Mouse (Mus musculus) adrenal gland, postnatal 14 days (tissue): ENCODE results near the gene Nppb. TPM values are rescaled to one million over a fixed set of nuclear protein-coding genes. Genes with fewer than 3 reads are reported as not detected.

ENCODE experiments used
- DNase-seq: peaks from one replicate; pipeline ENCODE4 v3.0.0; 2021; ENCODE audit warnings: mixed read lengths
- long read RNA-seq, 2 experiments: library from polyadenylated mRNA; stranded (forward); transcript quantifications; one replicate each; pipeline ENCODE4 v2.0.0; 2021
- total RNA-seq: library from RNA; stranded (reverse); gene quantifications from 2 replicates; pipeline ENCODE4 v1.2.3, GENCODE M21; 2021

The Nppb gene
- total RNA-seq: not detected in 2 replicates
- long read RNA-seq, experiment 1: 0 reads
- long read RNA-seq, experiment 2: 0 reads

DNA sequence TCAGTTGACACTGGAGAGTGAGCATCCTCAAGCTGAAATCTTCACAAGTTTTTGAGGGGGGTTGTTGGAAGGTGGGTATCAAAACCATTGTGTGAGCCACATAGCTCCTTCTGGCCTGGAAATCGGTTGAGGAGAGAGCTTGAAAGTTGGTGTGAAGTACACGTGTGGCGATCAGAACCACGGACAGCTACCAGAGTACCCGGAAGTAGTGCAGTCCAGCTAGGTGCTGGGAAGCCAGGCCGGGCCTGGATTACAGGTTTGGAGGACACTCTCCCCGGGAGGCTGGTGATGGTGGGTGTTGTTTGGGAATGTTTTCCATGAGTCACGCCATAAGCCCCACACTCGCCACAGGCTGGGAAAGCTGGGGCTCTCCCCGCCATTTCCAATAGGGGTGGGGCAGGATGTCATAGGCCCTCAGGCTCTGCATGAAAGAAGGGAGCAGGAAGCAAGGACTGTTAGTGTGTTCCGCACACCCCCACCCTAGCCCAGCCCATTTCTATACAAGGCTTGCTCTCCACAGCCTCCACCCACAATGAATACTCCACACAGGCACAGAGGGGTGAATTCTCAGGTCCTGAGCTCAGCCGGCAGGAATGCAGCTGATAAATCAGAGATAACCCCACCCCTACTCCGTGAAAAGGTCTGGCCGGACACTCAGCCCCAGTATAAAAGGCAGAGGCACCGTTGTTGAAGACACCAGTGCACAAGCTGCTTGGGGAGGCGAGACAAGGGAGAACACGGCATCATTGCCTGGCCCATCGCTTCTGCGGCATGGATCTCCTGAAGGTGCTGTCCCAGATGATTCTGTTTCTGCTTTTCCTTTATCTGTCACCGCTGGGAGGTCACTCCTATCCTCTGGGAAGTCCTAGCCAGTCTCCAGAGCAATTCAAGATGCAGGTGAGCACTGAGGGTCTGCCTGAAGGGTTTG, at the start of gene Nppb:
Nppb (plus strand) TSS at position 584 of the 928 bp plus-strand sequence.
- peak; percentile 76 for DNase-seq

DNA sequence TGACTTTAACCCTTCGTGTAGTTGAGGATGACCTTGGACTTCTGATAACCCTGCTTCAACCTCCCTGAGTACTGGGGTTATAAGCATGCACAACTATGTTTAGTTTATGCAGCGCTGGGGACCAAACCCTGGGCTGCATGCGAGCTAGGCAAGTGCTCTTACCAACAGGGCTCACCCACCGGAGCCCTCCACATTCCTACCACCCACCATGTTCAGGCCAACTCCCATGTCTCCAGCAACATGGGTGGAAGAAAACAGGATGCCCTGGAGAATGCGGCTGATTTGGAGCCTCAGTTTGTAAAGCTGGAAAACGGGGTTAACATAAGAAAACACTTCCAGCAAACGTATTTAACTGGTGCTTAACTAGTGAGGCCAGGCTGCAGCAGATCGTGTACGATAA, 49.7 kb upstream of the Nppb start:
- DNase-seq: no peak

DNA sequence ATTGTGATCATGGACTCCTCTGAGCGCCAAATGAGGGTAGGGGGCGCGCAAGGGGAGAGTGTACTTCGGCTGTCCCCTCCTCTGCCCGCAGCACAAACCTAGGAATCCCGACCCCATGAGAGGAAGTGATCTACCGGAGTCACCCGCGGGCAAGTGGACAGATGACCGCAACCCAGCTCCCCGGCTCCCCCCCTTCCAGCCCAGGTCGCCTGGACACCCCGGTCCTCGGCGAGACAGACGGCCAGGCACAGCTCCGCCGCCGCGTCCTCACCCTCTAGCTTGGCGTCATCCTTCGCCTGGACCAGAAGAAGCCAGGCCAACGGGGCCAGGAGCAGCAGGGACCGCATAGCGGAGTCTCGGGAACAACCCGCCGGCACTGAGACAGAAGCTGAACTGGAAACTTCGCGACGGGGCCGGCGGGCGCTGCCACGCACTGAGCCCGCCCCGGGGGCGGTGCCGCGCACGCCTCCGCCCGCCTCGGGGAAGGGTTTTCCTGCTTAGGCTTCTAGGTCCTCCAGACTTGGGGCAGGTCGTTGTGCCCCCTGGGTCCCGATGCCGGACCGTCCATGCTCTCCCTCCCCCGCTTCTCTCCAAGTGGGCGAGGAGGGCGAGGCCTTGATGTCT, 49.1 kb upstream of the Nppb start, which contains the start of gene Plod1:
Plod1 (minus strand) TSS at position 437 of the 624 bp plus-strand sequence.
- DNase-seq: peak; percentile 92

DNA sequence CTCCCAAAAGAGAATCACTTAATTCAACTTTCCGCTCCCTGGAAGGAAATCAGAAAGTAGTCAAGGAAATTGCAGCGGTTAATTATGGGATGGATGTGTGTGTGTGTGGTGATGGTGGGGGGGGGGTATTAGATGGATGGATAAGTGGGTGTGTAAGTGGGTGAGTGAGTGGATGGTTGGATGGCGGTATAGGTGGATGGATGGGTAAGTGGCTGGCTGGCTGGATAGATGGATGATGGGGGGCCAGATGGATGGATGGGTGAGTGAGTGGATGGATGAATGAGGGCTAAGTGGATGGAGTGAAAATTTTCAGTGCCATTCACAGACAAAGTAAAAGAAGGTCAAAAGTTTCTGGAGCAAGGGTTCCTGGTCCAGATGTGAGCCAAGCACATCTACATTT, 48.6 kb upstream of the Nppb start:
- DNase-seq: no peak

DNA sequence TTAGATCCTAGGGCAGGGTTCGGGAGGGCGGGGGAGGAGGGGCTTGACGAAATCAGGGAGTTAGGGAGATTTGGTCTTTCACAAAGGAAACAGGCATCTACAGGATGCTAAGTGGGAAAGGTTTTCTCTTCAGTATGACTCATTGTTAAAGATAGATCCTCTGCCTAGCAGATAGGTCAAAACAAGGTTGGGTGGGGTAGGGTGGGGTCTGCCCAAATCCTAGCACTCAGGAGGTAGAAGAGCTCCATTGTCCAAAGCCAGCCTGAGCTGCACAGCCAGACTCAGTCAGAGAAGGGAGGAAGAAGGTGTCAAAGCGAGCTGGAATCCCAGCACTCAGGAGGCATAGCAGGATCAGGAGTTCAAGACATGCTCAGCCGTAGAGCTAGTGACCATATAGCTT, 48.1 kb upstream of the Nppb start:
- DNase-seq: no peak

DNA sequence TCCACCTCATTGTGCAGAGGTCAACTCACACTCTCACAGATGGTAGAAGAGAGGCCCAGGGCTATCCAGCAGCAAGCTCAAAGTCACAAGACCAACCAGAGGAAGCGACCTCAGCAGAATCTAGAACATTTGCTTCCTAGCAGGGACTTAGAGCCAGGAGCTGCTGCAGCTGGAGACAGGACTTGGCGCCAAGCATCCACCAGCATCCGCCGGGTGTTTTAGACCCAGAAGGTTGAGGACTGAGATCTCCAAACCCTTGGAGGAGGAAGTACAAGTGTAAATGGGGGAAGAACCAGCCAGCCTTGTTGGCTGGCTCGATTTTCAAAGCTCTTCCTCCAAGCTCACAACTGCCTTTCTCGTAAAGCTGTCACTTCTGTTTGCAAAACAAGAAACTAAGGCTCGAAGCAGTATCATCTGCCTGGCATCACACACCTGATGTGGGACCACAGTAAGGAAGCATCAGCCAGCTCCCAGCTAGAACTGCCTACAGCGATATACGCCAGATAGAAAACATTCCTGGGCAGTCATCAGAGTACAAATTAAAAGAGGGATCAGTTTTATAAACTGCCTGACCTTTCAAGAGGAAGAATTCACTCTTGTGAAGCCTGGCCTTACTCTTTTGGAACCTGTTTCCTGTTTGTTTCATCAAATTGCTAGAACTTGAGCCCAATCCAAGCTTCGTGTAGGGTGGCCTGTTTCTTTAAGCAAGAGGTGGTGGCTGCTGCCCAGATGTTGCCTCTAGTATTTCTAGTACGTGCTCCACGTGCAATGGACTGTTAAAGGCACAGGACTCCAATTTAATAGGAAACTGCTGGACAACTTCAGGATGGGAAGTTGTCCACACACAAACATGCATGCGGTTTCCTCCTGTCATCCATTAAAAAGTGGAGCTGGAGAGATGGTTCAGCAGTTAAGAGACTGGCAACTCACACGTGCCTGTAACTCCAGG, 47.2 kb upstream of the Nppb start:
- DNase-seq: peak; percentile 57

DNA sequence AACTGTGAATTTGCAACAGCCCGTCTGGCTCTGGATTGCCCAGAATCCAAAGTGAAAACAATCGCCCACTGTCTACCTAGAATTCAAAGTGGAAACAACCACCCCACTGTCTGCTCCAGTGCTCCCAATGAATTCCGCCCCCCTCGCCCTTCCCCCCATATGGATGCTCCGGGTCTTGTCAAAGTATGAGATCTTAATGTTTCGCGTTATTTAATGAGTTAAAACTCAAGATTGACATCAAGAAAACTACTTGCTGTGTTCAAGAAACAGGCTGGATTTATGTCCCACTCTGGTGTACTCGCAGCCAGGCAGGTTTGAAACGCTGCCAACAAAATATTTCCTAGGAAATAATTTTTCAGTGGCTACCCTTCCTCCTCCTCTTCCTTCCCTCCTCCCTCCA, 45.5 kb upstream of the Nppb start:
- DNase-seq: no peak

DNA sequence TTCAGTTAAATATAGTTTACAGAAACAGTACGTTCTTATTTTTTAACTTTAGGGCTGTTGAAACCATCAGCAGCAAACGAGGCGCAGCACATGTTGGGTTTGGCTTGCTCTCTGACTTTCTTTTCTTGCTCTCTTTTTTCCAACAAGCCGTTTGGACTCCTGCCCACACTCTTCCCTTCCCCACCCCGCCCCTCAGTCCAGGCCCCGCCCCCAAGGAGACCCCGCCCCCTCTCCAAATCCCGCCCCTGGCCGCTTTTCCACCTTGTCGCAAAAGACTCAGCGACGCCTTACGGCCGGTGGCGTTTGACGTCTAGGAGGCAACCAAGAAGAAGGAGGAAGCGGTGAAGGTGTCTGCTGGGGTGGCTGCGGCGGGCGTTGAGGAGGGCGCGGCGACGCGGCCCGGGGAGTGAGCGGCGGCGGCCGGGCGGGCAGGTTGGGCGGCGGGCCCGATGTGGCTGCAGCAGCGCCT, 45.0 kb upstream of the Nppb start, which contains the start of gene 2510039O18Rik:
2510039O18Rik (plus strand) TSS at position 320 of the 469 bp plus-strand sequence.
- DNase-seq: peak; percentile 94

DNA sequence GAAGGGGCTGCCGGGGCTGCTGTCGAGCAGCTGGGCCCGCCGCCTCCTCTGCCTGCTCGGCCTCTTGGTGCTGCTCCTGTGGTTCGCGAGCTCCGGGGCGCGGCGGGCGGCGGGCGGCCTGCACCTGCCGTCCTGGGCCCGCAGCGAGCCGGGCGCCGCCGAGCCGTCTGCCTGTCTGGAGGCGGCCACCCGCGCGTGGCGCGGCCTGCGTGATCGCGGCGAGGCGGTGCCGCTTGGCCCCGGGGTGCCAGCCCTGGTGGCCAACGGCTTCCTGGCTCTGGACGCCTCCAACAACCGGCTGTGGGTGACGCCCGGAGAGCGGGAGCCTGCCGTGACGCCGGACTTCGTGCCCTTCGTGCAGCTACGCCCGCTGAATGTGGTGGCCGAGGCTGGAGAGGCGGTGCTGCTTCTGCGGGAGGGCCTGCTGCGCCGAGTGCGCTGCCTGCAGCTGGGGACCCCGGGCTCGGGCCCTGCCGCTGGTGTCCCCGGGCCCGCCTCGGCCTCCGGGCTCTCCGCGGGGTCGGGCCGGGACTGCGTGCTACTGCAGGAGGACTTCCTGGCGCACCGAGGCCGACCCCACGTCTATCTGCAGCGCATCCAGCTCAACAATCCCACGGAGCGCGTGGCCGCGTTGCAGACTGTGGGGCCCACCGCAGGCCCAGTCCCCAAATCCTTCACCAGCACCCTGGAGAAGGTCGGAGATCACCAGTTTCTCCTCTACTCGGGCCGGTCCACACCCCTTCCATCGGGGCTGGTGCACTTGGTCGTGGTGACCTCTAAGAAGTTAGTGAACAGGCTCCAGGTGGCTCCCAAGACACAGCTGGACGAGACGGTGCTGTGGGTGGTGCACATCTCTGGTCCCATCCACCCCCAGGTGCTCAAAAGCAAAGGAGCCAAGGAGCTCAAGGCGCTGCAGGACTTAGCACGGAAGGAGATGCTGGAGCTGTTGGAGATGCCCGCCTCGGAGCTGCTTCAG, 44.3 kb upstream of the Nppb start:
- DNase-seq: peak; percentile 71

DNA sequence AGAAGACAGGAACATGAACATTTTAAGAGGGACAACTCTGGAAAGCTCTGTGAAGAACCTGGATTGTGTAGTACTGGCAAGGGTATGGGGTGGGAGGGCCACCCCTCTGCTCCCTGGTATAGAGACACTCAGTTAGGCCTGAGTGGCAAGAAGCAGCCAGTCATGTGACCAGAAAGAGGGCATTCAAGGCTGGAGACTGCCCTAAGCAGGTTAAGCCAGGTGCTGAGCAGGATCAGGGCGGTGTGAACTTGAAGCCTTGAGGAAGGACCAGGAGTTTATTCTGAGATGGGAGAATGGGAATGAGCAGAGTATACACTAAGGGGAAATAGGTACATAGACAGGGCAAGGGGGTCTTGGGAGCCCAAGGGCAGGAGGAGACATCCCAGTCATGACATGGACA, 42.6 kb upstream of the Nppb start:
- DNase-seq: no peak

DNA sequence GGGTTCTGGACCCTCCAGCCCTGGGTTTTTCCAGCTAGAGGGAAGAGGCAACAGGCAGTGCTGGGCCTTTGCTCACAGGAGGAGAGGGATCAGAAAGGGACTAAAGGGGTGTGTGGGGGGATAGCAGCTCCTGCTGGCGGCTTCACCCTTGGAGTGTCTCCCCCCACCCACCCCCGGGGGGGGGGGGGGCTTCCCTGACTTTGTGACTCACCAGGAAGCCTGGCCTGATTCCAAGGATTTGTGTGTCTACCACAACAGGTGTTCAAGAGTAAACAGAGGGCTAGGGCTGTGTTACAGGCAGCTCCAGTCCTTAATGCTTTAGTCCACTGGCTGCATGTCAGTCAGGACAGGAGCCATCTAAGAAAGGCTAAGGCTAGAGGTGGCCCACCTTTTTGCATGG, 38.1 kb upstream of the Nppb start:
- DNase-seq: no peak

DNA sequence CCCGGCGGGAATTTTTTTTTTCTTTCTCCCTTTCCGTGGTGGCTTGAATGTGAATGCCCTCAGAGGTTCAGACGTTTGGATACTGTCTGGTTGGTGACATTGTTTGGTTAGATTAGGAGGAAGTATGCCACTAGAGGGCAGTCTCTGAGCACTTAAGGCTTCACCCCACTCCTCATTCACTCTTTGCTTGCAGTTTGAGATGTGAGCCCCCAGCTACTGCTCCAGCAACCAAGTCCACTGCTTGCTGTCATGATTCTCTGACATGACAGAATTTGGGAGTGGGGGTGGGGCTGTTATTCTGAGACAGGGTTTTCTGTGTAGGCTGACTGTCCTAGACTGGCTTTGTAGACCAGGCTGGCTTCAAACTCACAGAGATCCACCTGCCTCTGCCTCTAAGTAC, 32.0 kb upstream of the Nppb start:
- peak; percentile 39 for DNase-seq

DNA sequence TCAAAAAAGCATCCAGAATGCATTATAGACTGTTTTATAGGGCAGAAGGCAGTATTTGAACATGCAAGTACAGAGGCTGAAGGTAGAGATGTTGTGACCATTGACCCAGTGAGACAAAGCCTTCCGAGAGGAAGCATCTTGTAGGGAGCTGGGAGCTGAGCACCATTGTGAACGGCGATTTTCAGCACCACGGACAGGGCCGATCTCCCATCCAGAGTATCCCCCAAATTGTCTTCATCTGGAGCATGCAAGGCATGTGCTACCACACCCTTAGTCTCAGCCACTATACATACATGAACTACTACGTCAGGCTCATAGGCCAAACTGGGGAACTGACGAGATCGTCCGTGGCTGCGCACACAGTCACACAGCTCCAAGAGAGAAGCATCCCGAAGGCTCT, 28.4 kb upstream of the Nppb start:
- DNase-seq: peak; percentile 52

DNA sequence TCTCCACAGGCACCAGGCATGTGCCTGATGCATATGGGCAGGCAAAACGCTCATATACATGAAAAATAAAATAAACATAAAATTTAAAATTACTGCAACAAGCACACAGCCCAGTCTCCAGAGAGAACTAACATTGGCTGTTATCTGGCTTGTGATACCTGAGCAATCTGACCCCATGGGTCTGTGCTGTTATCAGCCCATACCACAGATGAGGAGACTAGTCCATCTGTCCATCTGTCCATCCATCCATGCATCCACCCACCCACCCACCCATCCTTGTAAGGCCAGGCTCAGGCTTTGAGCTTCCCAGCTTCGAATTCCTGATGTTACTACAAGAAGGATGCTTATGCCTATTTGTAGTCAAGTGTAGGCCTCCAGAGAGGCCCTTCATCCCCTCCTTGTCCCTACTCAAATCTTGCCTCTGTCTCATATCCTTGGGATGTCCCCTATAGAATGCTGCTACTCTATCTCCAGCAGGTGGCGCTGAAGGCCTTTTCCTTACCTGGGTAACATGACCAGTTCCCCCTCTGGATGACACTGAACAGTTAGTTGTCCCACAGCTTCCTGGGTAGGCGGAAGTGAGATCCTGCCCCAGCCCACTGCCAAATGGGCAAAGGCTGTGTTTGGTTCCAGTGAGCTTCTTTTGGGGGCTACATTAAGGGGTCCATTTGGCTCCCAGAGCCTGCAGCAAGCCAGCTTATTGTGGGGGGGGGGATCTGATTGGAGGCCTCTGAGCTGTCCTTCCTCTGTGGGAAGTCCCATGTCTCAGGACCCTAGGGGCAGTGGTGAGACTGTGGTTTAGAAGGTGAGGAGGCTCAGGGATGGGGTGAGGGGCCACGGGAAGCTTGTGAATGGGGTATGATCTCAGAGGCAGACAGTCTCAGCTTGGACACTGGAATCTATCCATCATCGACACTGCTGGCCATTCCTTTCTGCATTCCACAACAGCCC, 25.4 kb upstream of the Nppb start:
- DNase-seq: peak; percentile 87

DNA sequence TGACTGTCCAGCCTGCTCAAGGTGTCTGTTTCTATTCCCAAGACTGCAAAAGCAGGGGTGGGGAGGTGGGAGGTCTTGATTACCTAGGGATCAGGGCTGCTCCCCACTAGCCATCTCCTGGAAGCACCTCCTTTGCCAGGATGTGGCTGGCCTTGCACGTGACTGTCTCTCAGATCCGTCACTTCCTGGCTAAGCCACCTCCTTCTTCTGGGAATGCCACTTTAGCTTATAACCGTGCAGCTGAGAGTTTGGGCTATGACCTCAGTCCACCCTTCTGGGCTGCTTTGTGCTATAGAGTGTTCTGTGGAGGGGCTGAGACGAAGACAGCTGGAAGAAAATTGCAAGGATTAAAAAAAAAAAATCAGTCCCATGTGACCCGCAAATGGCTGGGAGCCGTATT, 22.8 kb upstream of the Nppb start:
- peak; percentile 3 for DNase-seq

DNA sequence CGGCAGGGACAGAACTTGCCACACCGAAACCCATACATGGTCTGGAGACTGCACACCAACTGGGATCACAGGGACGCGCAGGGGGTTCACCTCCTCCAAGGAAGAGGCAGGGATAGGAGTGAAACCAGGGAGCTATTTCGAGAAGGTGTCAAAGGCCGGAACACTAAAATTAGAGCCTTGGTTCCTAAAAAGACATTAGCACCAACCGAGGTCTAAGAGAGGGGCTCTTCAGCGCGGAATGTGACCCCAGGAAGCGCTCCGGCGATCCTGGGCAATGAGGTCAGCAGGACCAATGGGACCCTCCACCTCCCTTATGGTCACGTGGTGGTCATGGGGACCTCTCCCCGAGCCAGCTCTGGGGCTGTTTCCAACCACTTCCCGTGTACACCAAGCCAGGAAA, 22.0 kb upstream of the Nppb start:
- peak; percentile 2 for DNase-seq

DNA sequence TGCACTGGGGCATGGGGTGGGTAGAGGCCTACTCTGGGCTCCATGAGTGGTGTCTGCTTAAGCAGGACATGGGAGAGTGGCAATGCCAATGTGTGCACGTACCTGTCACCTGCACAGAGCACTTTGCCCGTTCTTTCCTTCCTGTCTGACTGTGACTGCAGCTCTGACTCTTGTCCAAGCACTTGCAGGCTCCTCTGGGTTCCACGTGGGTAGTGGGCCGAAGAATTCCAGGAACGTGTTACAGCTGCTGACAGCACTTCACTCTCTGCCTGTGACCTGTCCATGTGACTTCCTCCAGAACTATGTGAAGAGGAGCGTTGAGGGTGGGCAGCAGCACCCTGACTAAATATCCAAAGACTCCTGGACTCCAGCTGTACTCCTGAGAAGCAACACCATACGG, 19.9 kb upstream of the Nppb start:
- no peak for DNase-seq

DNA sequence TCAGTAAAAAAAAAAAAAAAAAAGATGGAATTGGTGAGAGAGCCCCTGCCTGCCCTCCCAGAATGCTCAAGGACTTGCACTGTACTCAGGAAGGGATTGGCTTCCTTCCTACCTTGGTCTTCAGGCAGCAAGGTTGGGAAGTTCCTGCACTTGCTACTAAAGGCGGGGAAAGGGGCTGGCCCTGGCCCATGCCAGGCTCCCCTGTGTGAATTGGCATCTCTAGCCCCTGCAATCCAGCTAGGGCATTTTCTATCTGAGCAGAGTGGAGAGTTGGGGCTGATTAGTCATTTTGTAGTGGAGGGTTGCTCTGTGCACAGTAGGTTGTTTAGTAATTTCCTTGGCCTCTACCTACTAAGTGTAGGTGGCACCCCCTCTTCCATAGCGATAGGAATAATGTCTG, 16.8 kb upstream of the Nppb start:
- DNase-seq: no peak

DNA sequence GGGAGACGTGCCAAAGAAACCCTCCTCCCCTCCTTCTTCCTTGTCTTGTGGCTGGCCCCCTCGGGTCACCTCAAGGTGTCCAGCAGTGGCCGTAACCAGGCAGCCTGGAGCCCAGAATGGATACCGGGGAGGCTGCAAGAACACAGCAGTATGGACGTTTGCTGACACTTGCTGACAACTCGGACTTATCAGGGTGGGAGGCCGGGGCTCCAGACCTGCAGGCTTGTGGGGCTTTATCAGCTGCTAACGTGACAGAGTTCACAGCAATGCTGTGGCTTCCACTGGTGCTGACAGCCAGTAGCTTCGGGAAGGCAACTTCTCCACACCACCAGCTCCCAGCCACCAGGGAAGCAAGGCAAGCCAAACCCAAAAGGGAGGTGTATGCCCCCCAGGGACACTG, 16.3 kb upstream of the Nppb start:
- no peak for DNase-seq

DNA sequence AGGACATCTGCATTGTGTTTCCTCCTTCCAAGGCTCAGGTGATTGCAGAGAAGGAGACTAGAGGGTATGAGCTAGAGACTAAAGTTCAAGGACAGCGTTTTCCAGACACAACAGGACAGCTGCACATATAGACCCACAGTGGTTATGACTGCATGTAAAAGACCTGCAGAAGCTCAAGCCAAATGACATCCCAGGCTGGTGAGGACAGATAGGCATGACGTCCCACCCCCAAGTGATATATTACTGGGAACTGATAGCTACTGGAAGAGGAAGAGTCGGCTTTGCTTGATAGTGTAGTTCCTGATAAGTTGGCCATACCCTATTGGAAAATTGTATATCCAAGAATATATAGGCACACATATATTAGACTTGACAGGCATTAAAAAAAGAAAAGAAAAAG, 9.4 kb upstream of the Nppb start:
- DNase-seq: no peak
